Mouse (Mus musculus): ENCODE measurements around the gene Olfr198. TPM values are rescaled to one million over a fixed set of nuclear protein-coding genes. Genes with fewer than 3 reads are reported as not detected.
"Not testable (repeated sequence)": the region's sequence is repeated elsewhere in the genome, so short reads cannot be mapped to it uniquely, and the experiment has no call there.

Olfr198 gene
- total RNA-seq (2021): not detected

DNA sequence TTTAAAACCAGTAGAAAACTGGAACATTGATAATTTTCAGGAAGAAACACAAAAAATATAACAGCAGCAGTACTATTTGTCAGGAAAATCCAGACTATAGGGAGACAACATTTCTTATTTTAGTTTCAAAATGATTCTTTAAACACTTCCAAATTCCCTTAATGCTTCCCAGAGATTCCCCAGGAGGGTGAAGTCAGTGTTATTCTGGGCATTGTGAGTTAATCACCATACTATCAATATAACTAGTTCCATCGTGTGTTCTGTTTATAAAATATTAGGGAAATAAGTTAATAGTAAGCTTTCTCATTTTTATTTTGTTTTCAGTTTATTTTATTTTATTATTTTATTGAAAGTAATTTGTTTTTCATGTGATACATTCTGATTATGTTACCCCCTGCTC is at the start of gene Olfr198:
Olfr198 (minus strand) TSS at position 101 of the 400 bp plus-strand sequence.
- DNase-seq (ENCODE audit: low spot score in 2 of 2); intact Hi-C loops (cut with DNase I): not testable (repeated sequence)

DNA sequence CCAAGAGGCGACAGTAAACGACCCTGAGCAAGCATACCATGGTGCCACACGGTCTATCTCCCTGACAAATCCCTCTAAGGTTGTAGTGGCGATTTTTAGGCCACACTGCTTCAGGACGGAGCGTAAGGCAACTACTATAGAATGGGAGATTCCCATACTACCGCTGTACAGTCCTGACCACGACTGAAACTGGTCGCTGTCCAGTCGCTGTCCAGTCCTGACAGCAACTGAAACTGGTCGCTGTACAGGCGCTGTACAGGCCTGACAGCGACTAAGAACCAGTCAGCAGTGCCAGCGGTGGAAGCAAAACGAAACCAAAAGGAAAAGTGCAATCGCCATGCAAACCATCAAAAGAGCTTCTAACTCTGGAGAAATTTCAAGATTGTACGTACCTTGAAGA is 46.4 kb upstream of the Olfr198 start:
- DNase-seq (ENCODE audit: low spot score in 2 of 2): no peak
- intact Hi-C loops (cut with DNase I): no loop called here

DNA sequence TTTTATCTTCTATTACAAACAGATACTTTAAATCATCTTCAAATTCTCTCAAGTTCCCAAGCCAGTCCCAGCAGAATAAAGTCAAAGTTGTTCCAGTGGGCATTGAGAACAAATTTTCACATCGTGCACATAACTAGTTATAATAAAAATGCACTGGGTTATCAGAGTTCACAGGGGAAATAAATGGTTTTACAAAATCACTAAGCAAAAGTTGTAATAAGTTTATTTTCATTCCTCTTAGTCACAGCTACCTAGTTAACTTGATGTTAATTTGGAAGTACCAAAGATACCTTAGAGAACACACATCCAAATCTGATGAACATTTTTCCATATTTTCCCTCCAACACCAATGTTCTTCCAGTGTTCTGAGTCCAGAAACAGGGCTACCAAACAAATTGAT is 16.3 kb upstream of the Olfr198 start, which contains the start of gene Olfr199:
Olfr199 (minus strand) TSS at position 101 of the 400 bp plus-strand sequence.
- DNase-seq (ENCODE audit: low spot score in 2 of 2); intact Hi-C loops (cut with DNase I): not testable (repeated sequence)

DNA sequence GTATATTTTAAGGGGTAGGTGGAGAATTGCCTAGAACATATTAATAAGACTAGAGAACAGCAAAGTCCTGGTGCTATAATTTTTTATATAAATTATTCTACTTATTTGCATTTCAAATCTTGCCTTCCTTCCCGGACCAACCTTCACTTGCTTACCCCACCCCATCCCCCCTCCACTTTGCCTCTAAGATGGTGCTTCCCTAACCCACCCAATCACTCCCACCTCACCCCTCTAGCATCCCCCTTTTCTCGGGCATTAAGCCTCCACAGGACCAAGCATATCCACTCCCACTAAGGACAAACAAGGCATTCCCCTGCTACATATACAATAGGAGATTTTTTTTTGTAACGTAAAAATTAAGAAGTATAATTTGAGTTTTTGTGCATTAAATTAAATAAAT is 14.5 kb upstream of the Olfr198 start:
- DNase-seq (ENCODE audit: low spot score in 2 of 2); intact Hi-C loops (cut with DNase I): not testable (repeated sequence)

DNA sequence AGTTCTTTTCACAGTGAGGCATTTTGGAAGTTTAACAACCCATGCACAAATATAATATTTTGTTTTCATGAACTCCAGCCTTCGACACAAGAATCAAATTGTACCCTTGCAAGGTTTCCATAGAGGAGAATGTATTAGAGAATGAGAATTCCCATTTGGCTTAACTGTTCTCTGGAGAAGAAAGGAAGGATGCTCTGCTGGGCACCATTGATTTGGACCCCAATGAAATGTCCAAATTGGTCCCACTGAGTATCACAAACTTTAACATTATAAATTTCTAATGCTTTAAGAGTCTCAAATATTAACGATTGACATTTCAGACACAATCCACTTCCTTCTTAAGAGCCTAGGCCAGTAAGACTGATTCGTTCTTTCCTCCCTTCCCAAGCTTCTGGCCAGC is 33.0 kb downstream of the Olfr198 start, which contains the start of gene Olfr196:
Olfr196 (minus strand) TSS at position 101 of the 400 bp plus-strand sequence.
- DNase-seq (ENCODE audit: low spot score in 2 of 2): no peak
- intact Hi-C loops (cut with DNase I): no loop called here

DNA sequence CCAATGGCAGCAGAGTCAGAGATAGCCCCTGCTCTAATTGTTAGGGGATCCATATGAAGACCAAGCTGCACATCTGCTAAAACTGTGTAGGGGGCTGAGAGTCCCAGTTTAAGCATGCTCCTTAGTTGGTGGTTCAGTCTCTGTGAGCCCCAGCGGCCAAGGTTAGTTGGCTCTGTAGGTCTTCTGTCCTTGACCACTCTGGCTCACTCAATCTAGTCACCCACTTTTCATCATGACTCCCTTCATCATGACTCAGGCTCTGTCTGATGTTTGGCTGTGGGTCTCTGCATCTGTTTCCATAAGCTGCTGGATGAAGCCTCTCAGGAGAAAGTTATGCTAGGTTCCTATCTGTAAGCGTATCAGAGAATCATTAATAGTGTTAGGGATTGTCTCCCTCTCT is 51.3 kb downstream of the Olfr198 start:
- intact Hi-C loops (cut with DNase I): no loop called here

More for the DNA sequence above, 51.3 kb downstream of the Olfr198 start:
- no peak for DNase-seq (ENCODE audit: low spot score in 2 of 2)

Other genes starting within 250 kb of the Olfr198 start
- not detected for gene Olfr183, start 208.2 kb downstream of the Olfr198 start, total RNA-seq (2021)
- gene Olfr186, start 173.2 kb downstream of the Olfr198 start, total RNA-seq (2021): not detected
- gene Olfr187, start 163.8 kb downstream of the Olfr198 start, total RNA-seq (2021): not detected
- not detected for gene Olfr190, start 125.5 kb downstream of the Olfr198 start, total RNA-seq (2021)
- gene Olfr191, start 113.7 kb downstream of the Olfr198 start, total RNA-seq (2021): not detected
- gene Olfr193, start 91.7 kb downstream of the Olfr198 start, total RNA-seq (2021): not detected
- not detected for gene Olfr194, start 82.5 kb downstream of the Olfr198 start, total RNA-seq (2021)
- gene Olfr195, start 56.5 kb downstream of the Olfr198 start, total RNA-seq (2021): not detected
- not detected for gene Olfr196, start 33.1 kb downstream of the Olfr198 start, total RNA-seq (2021)
- not detected for gene Olfr199, start 16.2 kb upstream of the Olfr198 start, total RNA-seq (2021)
- not detected for gene Olfr201, start 69.1 kb upstream of the Olfr198 start, total RNA-seq (2021)
- not detected for gene Olfr202, start 83.3 kb upstream of the Olfr198 start, total RNA-seq (2021)
- not detected for gene Olfr203, start 95.3 kb upstream of the Olfr198 start, total RNA-seq (2021)
- gene Olfr204, start 114.7 kb upstream of the Olfr198 start, total RNA-seq (2021): not detected
- not detected for gene Olfr205, start 127.6 kb upstream of the Olfr198 start, total RNA-seq (2021)
- not detected for gene Olfr206, start 145.7 kb upstream of the Olfr198 start, total RNA-seq (2021)
- gene Olfr209, start 160.5 kb upstream of the Olfr198 start, total RNA-seq (2021): not detected
- gene Gabrr3, start 203.8 kb upstream of the Olfr198 start, total RNA-seq (2021): under 1 TPM; 0.07 to 0.09 TPM

Data from left cerebral cortex, postnatal 25 days (tissue).